Mouse (Mus musculus): Measurements from ENCODE around the gene Mt1. TPM values are rescaled to one million over a fixed set of nuclear protein-coding genes. Genes with fewer than 3 reads are reported as not detected.

The Mt1 gene
- polyA plus RNA-seq, 1 experiment = 325 TPM

DNA sequence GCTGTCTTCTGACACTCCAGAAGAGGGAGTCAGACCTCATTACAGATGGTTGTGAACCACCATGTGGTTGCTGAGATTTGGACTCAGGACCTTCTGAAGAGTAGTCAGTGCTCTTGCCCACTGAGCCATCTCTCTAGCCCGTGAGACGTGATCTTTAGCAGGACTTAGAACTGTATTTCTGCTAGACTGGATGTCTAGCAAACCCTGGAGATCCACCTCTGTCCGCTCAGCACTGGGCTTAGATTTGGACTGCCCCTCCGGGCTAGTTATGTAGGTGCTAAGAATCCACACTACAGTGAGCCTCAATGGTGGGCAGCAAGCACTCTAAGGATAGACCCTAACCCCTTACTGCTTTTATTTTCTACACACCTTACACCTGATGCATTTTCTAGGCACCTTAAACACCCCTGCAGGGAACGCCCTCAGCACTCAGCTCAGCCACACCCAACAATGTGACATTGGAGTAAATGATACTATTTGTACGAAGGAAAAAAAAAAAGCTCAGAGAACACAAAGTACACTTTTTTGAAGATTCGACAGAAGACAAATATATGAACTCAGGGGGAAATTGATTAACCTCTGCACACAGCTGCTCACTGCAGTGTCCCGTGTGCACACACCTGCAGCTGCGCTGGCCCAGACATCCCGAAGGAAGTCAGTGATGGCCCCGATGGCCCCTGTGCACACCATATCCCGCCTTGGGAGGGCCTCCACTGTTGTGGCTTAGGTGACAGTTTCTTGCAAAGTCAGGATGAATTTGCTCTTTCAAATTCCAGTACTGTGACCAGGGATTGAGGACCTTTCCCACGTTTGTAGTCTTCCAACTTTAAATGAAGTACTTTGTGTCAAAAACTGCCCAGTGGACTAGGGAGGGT, 3.4 kb downstream of the Mt1 start:
- Histone ChIP-seq H3K4me1 (ENCODE audit: control insufficient read depth, insufficient read depth, insufficient read length) (peaks cover 7% of the 10 kb centered on the region), H3K27me3 (ENCODE audit: control insufficient read depth, insufficient read depth, low read length) (0 out of 2 replicates have a peak, but pooled peaks cover 2% of the 10 kb centered on the region), H3K36me3 (ENCODE audit: control insufficient read depth, insufficient read depth, low read length) (no peaks in the 10 kb centered on the region), H3K27ac (ENCODE audit: insufficient read depth, low read length) (no peak overlapping the region), H3K4me3 (ENCODE audit: extremely low read depth, insufficient read depth, insufficient read length) (no peak overlapping the region)
- TF ChIP-seq CTCF (IDR thresholded peaks at IDR 0.05; ENCODE audit: extremely low read depth, insufficient read depth, insufficient read length, insufficient replicate concordance) (no peak), POLR2A (IDR thresholded peaks at IDR 0.05; ENCODE audit: low read depth, low read length) (no peak)
- WGBS = 69% methylated on average over 13 of the region's 13 CpGs
- DNase-seq (ENCODE audit: low read depth in 1 of 2, low spot score in 2 of 2) = no peak

DNA sequence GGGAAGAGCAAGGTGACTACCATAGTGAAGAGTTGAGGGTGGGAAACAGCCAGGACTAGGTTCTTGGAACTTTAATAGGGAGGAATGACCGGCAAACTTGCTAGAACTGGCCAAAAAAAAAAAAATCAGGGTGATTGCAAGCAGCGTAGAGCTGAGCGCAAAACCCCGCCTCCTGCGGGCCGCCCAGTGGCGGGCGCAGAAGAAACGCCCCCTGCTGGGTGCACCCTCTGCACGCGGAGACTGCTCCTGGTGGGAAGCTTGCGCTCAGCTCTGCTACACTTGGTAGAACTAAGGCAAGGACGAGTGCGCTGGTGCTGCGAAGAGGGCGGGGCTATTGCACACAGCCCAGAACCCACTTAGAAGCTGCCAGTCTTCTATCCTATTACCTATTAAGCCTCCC, 4.2 kb downstream of the Mt1 start:
- peak; percentile 55 to 59 for DNase-seq (ENCODE audit: low read depth in 1 of 2, low spot score in 2 of 2)
- no peak for TF ChIP-seq POLR2A (IDR thresholded peaks at IDR 0.05; ENCODE audit: low read depth, low read length)
- peak; percentile 65 for TF ChIP-seq CTCF (IDR thresholded peaks at IDR 0.05; ENCODE audit: extremely low read depth, insufficient read depth, insufficient read length, insufficient replicate concordance)
- Histone ChIP-seq H3K27ac (ENCODE audit: insufficient read depth, low read length) (no peak overlapping the region), H3K36me3 (ENCODE audit: control insufficient read depth, insufficient read depth, low read length) (no peaks in the 10 kb centered on the region), H3K4me3 (ENCODE audit: extremely low read depth, insufficient read depth, insufficient read length) (peak overlapping the region; percentile 40; the same call in 1 of the 2 replicates), H3K27me3 (ENCODE audit: control insufficient read depth, insufficient read depth, low read length) (0 out of 2 replicates have a peak, but pooled peaks cover 2% of the 10 kb centered on the region), H3K4me1 (ENCODE audit: control insufficient read depth, insufficient read depth, insufficient read length) (peaks cover 7% of the 10 kb centered on the region)
- WGBS = 1% methylated on average over 16 of the region's 16 CpGs

DNA sequence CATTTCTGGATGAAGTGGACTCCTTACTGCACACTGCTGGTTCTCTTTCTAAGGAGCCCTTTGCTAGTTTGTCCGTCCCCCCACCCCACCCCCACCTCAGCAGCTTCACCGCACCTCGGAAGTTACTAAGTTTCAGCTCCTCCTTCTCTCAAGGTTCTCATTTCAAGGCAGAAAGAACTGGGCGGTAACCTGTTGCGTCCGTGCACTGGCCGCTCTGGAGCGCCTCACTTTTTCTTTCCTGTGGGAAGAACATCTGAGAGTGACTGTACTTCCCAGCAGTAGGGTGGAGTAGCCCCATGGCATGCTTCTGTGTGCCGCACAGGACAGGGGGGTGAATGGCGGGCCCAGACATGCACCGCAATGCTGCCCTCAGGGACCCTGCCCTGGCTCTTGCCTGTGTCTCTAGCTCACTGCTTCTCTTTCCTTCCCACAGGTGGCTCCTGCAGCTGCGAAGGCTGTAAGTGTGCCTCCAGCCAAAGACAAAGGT, 5.5 kb downstream of the Mt1 start:
- Histone ChIP-seq H3K4me3 (ENCODE audit: extremely low read depth, insufficient read depth, insufficient read length) (no peak overlapping the region), H3K27me3 (ENCODE audit: control insufficient read depth, insufficient read depth, low read length) (0 out of 2 replicates have a peak, but pooled peaks cover 2% of the 10 kb centered on the region), H3K27ac (ENCODE audit: insufficient read depth, low read length) (no peak overlapping the region), H3K36me3 (ENCODE audit: control insufficient read depth, insufficient read depth, low read length) (no peaks in the 10 kb centered on the region), H3K4me1 (ENCODE audit: control insufficient read depth, insufficient read depth, insufficient read length) (peaks cover 4% of the 10 kb centered on the region)
- no peak for DNase-seq (ENCODE audit: low read depth in 1 of 2, low spot score in 2 of 2)
- no peak for TF ChIP-seq POLR2A (IDR thresholded peaks at IDR 0.05; ENCODE audit: low read depth, low read length)
- 41% methylated on average over 12 of the region's 12 CpGs for WGBS

DNA sequence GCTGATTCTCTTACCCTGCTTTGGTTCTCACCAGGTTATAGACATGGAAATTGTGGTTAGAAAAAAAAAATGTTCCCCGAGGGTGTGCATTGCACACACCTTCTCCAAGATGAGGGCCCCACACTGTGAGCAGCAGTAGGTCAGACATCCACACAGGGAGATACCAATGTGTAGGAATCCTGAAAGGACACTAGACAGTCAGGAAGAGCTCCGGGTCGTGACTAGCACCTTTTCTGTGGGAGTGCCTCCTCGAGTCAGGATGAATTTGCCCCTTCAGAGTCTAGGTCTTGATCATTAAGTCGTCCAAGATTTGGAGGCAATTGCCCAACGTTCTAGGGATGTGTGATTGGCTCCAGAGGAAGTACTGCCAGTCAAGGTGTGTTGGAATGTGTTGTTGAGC, 6.9 kb downstream of the Mt1 start:
- WGBS = 59% methylated on average over 6 of the region's 6 CpGs
- H3K4me3 ChIP-seq (ENCODE audit: extremely low read depth, insufficient read depth, insufficient read length) = no peak overlapping the region
- H3K36me3 ChIP-seq (ENCODE audit: control insufficient read depth, insufficient read depth, low read length) = no peaks in the 10 kb centered on the region
- peaks cover 2% of the 10 kb centered on the region; the same call in 1 of the 2 replicates for H3K4me1 ChIP-seq (ENCODE audit: control insufficient read depth, insufficient read depth, insufficient read length)
- DNase-seq (ENCODE audit: low read depth in 1 of 2, low spot score in 2 of 2) = no peak
- no peaks in the 10 kb centered on the region for H3K27me3 ChIP-seq (ENCODE audit: control insufficient read depth, insufficient read depth, low read length)
- no peak for TF ChIP-seq POLR2A (IDR thresholded peaks at IDR 0.05; ENCODE audit: low read depth, low read length)
- no peak for TF ChIP-seq CTCF (IDR thresholded peaks at IDR 0.05; ENCODE audit: extremely low read depth, insufficient read depth, insufficient read length, insufficient replicate concordance)
- H3K27ac ChIP-seq (ENCODE audit: insufficient read depth, low read length) = no peak overlapping the region

DNA sequence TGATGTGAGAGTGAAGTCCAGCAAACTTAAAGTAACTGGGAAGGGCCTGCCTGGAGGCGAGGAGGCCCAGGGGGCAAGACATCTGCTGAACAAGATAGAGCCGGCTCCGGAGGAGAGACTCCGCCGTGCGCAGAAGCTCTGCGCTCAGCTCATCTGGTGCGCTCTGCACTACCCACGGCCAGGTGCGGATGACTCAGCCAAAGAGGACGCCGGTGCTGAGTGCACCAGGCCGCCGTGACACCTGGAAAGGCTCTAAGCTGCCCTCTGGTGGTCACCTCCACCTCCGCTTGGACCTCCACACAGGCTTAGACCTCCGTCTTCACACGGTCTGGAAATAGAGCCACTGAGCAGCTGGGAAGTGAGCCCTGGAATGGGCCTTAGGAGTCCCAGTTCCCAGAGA, 7.7 kb downstream of the Mt1 start:
- Histone ChIP-seq H3K27ac (ENCODE audit: insufficient read depth, low read length) (no peak overlapping the region), H3K27me3 (ENCODE audit: control insufficient read depth, insufficient read depth, low read length) (no peaks in the 10 kb centered on the region), H3K4me3 (ENCODE audit: extremely low read depth, insufficient read depth, insufficient read length) (no peak overlapping the region), H3K36me3 (ENCODE audit: control insufficient read depth, insufficient read depth, low read length) (no peaks in the 10 kb centered on the region), H3K4me1 (ENCODE audit: control insufficient read depth, insufficient read depth, insufficient read length) (peaks cover 6% of the 10 kb centered on the region; the same call in 1 of the 2 replicates)
- WGBS = 9% methylated on average over 17 of the region's 17 CpGs
- TF ChIP-seq POLR2A (IDR thresholded peaks at IDR 0.05; ENCODE audit: low read depth, low read length) (no peak), CTCF (IDR thresholded peaks at IDR 0.05; ENCODE audit: extremely low read depth, insufficient read depth, insufficient read length, insufficient replicate concordance) (peak; percentile 60; the same call in 1 of the 2 replicates)
- DNase-seq (ENCODE audit: low read depth in 1 of 2, low spot score in 2 of 2) = peak; percentile 41 to 63

DNA sequence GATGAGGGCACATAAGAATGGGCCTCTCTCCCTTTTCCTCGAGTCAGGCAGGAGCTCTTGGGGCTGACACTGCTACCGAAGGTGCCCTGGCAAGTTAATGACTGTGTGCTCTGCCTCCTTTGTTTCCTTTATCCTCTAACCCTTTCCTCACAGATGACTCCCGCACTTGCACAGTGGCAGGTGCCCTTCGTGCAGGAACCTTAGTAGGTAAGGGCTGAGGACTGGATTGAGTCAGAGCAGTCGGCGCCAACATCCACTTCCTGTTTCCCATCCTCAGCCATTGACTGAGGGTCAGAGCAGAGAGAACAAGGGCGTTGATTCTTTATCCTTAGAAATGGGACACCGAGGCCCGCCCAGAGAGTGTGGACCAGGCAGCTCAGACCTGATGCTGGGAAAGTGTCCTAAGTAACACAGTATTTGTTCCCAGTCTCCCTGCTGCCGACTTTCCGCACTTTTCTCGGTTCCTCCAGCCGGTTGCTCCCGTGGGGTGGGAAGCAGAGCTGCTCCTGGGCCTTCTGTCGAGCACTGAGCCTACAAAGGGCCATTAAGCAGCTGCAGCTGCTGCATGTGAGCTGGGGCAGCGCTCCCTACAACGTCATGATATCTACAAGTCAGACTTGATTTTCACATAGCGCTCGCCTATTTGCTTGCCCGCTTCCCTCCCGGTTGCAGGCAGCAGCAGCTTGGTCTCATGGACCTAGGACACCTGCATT, 8.6 kb downstream of the Mt1 start:
- TF ChIP-seq POLR2A (IDR thresholded peaks at IDR 0.05; ENCODE audit: low read depth, low read length) (no peak), CTCF (IDR thresholded peaks at IDR 0.05; ENCODE audit: extremely low read depth, insufficient read depth, insufficient read length, insufficient replicate concordance) (no peak)
- whole genome bisulfite sequencing = 36% methylated on average over 21 of the region's 21 CpGs
- Histone ChIP-seq H3K4me1 (ENCODE audit: control insufficient read depth, insufficient read depth, insufficient read length) (peaks cover 6% of the 10 kb centered on the region; the same call in 1 of the 2 replicates), H3K4me3 (ENCODE audit: extremely low read depth, insufficient read depth, insufficient read length) (no peak overlapping the region), H3K36me3 (ENCODE audit: control insufficient read depth, insufficient read depth, low read length) (no peaks in the 10 kb centered on the region), H3K27me3 (ENCODE audit: control insufficient read depth, insufficient read depth, low read length) (no peaks in the 10 kb centered on the region), H3K27ac (ENCODE audit: insufficient read depth, low read length) (no peak overlapping the region)
- DNase-seq (ENCODE audit: low read depth in 1 of 2, low spot score in 2 of 2) = no peak
